Mouse (Mus musculus) testis, adult 2 months (tissue): Measurements from ENCODE around the gene Atp7b. TPM values are rescaled to one million over a fixed set of nuclear protein-coding genes. Genes with fewer than 3 reads are reported as not detected.

Experiments
- H3K27ac ChIP-seq: fragments of 200-500 bp; 2 replicates; pipeline ENCODE4 v1.5.1; 2012; ENCODE audit warnings: low read depth, low read length; ENCODE audit not compliant: control insufficient read depth, insufficient read depth
- H3K27me3 ChIP-seq: fragments of 200-500 bp; 2 replicates; pipeline ENCODE4 v1.6.1; 2012; ENCODE audit warnings: mild to moderate bottlenecking, low read length, moderate library complexity; ENCODE audit not compliant: control insufficient read depth, insufficient read depth
- H3K36me3 ChIP-seq: fragments of 200-500 bp; 2 replicates; pipeline ENCODE4 v1.6.1; 2012; ENCODE audit warnings: mild to moderate bottlenecking, low read length; ENCODE audit not compliant: control insufficient read depth, insufficient read depth
- H3K4me1 ChIP-seq: fragments of 200-500 bp; 2 replicates; pipeline ENCODE4 v1.6.1; 2012; ENCODE audit warnings: low read length; ENCODE audit not compliant: control insufficient read depth, insufficient read depth
- H3K4me3 ChIP-seq: fragments of 200-500 bp; 2 replicates; pipeline ENCODE4 v1.5.1; 2012; ENCODE audit warnings: low read depth, mild to moderate bottlenecking, low read length, moderate library complexity, mixed read lengths; ENCODE audit not compliant: control insufficient read depth
- CTCF ChIP-seq: fragments of 200-500 bp; IDR thresholded peaks from 2 replicates; pipeline ENCODE4 v1.5.1; 2012; ENCODE audit warnings: low read depth, mild to moderate bottlenecking, inconsistent platforms, low read length, moderate library complexity; ENCODE audit not compliant: control insufficient read depth, insufficient read depth, insufficient replicate concordance
- POLR2A ChIP-seq: fragments of 200-500 bp; IDR thresholded peaks from 2 replicates; pipeline ENCODE4 v1.6.1; 2012; ENCODE audit warnings: low read depth, mild to moderate bottlenecking, inconsistent platforms, low read length, moderate library complexity; ENCODE audit not compliant: control insufficient read depth
- polyA plus RNA-seq: library from polyadenylated mRNA; depleted of rRNA; stranded (reverse); fragments of >200 nt; gene quantifications from 2 replicates; pipeline ENCODE4 v1.2.3, GENCODE M21; 2012

Gene Atp7b
- polyA plus RNA-seq, 1 experiment: 3.1 TPM

GRCm38 (mm10) chr8:22025241-22025640 lies 34.9 kb downstream of the Atp7b start:
- Histone ChIP-seq H3K4me3 (no peak overlapping the region), H3K27ac (no peak overlapping the region), H3K36me3 (no peaks in the 10 kb centered on the region), H3K4me1 (no peaks in the 10 kb centered on the region), H3K27me3 (no peaks in the 10 kb centered on the region)
- TF ChIP-seq POLR2A (no peak), CTCF (no peak)

DNA sequence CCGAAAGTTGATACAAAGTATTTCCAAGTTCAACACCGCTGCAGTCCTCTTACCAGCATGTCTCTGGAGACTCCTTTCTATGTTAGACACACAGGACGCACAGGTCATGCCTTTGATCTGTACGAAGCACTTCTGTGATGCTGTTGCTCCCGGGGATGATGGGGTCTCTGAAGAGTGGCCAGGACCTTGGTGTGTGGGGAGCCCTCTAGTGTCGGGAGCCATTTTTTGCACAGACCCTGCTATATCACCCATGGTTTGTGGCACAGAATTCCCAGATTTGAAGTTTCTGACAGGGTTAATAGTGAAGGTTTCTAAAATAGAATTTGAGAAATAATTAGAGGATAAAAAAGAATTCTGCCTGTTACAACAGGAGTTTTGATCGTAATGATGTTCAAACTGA lies 37.9 kb downstream of the Atp7b start:
- Histone ChIP-seq H3K36me3 (no peaks in the 10 kb centered on the region), H3K4me3 (no peak overlapping the region)

DNA sequence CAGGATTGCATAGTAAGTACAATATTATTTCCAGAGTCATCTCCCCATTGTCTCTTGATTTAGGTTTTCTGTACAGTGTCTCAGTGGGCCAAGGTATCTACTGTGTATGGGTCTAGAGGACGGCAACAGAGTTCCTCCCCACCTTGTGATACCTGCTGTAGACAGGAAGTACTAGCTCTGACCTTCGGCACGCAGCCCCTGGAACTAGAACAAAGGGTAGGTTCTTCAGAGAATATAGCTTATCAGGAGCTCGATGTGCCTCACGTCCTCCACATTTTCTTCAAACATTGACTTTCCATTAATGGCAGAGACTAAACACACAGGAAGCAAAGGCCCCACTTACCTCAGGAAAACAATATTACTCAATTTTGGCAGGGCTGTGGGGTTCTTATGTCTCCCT lies 40.6 kb downstream of the Atp7b start:
- TF ChIP-seq CTCF: no peak
- no peak for TF ChIP-seq POLR2A
- Histone ChIP-seq H3K4me3 (no peak overlapping the region), H3K4me1 (no peaks in the 10 kb centered on the region; the same call in 1 of the 2 replicates), H3K27me3 (no peaks in the 10 kb centered on the region), H3K36me3 (no peaks in the 10 kb centered on the region), H3K27ac (no peak overlapping the region)

More for the DNA sequence above, 37.9 kb downstream of the Atp7b start:
- H3K4me1 ChIP-seq: no peaks in the 10 kb centered on the region; the same call in 1 of the 2 replicates
- no peak for TF ChIP-seq CTCF
- TF ChIP-seq POLR2A: no peak
- no peaks in the 10 kb centered on the region for H3K27me3 ChIP-seq
- H3K27ac ChIP-seq: no peak overlapping the region

DNA sequence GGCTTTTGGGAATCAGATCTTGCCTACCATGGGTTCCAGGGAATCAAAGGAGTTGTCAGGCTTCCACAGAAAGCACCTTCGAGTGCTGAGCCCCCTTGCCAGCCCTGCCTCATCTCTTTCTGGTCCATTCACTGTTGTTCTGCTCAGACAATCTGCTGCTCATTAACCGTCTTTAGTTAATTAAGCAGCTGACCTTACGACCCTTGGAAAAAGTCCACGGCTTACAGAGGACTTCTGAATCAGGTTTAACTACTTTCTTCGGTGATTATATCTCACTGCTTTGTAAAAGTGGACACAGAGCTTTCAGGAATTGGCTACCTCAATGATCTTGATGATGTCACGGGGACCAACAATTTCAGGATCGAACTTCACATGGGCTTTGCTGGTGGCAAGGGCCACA lies 42.4 kb downstream of the Atp7b start:
- TF ChIP-seq CTCF: no peak
- TF ChIP-seq POLR2A: no peak
- H3K4me1 ChIP-seq: no peaks in the 10 kb centered on the region; the same call in 1 of the 2 replicates
- H3K27ac ChIP-seq: no peak overlapping the region
- H3K36me3 ChIP-seq: no peaks in the 10 kb centered on the region
- no peaks in the 10 kb centered on the region for H3K27me3 ChIP-seq
- H3K4me3 ChIP-seq: no peak overlapping the region

DNA sequence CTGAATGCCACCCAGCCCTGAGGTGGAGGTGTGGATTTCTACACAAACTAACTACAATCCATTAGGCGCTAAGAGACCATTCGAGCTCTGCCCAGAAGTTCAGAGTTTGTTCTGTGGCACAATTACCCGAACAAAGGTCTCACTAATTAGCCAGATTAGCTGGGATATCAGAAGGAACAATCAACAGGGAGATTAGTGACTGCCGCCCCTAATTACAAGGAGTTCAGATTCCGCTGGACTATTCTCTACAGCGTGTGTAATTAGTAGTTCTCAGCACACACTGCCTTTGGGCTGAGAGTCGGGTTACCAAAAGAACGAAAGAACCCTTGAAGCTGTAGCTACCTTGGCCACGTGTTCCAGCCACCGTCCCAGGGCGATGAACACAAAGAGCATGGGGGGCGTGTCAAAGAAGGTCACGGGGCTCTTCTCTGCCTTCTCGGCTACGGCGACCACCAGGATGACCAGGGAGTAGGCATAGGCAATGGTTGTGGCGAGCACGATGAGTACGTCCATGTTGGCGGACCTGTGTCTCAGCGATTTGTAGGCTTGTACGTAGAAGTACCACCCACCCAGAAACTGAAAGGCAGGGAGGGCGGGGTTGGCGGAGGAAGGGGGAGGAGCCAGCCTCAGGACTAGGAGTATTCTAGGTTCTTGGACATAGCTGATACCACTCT lies 46.9 kb downstream of the Atp7b start:
- Histone ChIP-seq H3K27ac (no peak overlapping the region), H3K4me1 (no peaks in the 10 kb centered on the region; the same call in 1 of the 2 replicates), H3K4me3 (no peak overlapping the region), H3K36me3 (no peaks in the 10 kb centered on the region; the same call in 1 of the 2 replicates), H3K27me3 (no peaks in the 10 kb centered on the region)
- TF ChIP-seq POLR2A (no peak), CTCF (no peak)

- no peak for TF ChIP-seq CTCF
- no peak for TF ChIP-seq POLR2A
- no peaks in the 10 kb centered on the region; the same call in 1 of the 2 replicates for H3K36me3 ChIP-seq
- H3K4me3 ChIP-seq: no peak overlapping the region
- no peaks in the 10 kb centered on the region for H3K27me3 ChIP-seq
- no peak overlapping the region for H3K27ac ChIP-seq
- no peaks in the 10 kb centered on the region for H3K4me1 ChIP-seq
Measured at GRCm38 (mm10) chr8:22009403-22009802, 50.7 kb downstream of the Atp7b start.

DNA sequence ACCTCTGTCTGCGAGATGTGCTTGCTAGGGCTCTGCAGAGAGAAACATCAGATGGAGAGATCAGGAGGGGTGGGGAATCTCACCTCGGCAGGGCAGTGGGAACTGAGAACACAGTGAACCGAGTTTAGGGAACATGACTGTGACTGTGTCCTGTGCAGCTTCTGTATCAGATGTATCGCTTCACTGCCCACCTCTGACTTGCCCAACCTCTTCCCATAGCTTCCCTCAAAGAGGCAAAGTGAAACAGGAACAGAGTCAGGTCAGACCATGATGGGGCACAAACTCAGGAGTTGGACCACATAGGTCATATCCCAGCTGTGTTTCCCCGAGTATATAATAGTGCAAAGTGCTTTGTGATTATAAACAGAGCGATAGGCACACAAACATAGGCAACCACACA lies 53.7 kb downstream of the Atp7b start:
- TF ChIP-seq CTCF (no peak), POLR2A (no peak)
- no peaks in the 10 kb centered on the region for H3K27me3 ChIP-seq
- H3K27ac ChIP-seq: no peak overlapping the region
- H3K4me3 ChIP-seq: no peak overlapping the region
- no peaks in the 10 kb centered on the region; the same call in 1 of the 2 replicates for H3K36me3 ChIP-seq
- no peaks in the 10 kb centered on the region for H3K4me1 ChIP-seq
